Mouse (Mus musculus) midbrain, embryonic 12.5 days (tissue): Measurements from ENCODE around the gene Nckap5l. TPM values are rescaled to one million over a fixed set of nuclear protein-coding genes. Genes with fewer than 3 reads are reported as not detected.
"Not testable (repeated sequence)": the region's sequence is repeated elsewhere in the genome, so short reads cannot be mapped to it uniquely, and the experiment has no call there.

Experiments
- ATAC-seq: fragments of 200-750 bp; cut with Nextera tagmentation; 2 replicates; pipeline ENCODE4 v1.8.0; 2017; ENCODE audit warnings: low read depth, moderate TSS enrichment, moderate library complexity; ENCODE audit not compliant: low FRiP score
- H3K27ac ChIP-seq: fragments of 300-500 bp; sonication (generic); replicated peaks from 2 replicates; pipeline ENCODE4 v1.5.1; 2016; ENCODE audit warnings: mild to moderate bottlenecking
- H3K27me3 ChIP-seq: fragments of 300-500 bp; sonication (generic); 2 replicates; pipeline ENCODE4 v1.6.1; 2016; ENCODE audit warnings: mild to moderate bottlenecking
- H3K36me3 ChIP-seq: fragments of 300-500 bp; sonication (generic); 2 replicates; pipeline ENCODE4 v1.6.1; 2016
- H3K4me1 ChIP-seq: fragments of 300-500 bp; sonication (generic); 2 replicates; pipeline ENCODE4 v1.6.1; 2016
- H3K4me2 ChIP-seq: fragments of 300-500 bp; sonication (generic); replicated peaks from 2 replicates; pipeline ENCODE4 v1.6.1; 2016; ENCODE audit warnings: mild to moderate bottlenecking, moderate library complexity
- H3K4me3 ChIP-seq: fragments of 300-500 bp; sonication (generic); 2 replicates; pipeline ENCODE4 v1.5.1; 2016; ENCODE audit warnings: mild to moderate bottlenecking
- H3K9ac ChIP-seq: fragments of 300-500 bp; sonication (generic); replicated peaks from 2 replicates; pipeline ENCODE4 v1.6.1; 2016; ENCODE audit warnings: mild to moderate bottlenecking, moderate library complexity
- H3K9me3 ChIP-seq: fragments of 300-500 bp; sonication (generic); 2 replicates; pipeline ENCODE4 v1.6.1; 2016; ENCODE audit warnings: mild to moderate bottlenecking
- WGBS: fragments of 180-500 bp; shearing (Covaris S2); methylation state at CpG from one replicate; pipeline ENCODE4 v1.1.7; 2016; 5-methylcytosine and 5-hydroxymethylcytosine counted together
- polyA plus RNA-seq: library from polyadenylated mRNA; unstranded; fragments of >200 nt; fragmentation: Nextera tagmentation; extraction: Ambion mirVana; gene quantifications from 2 replicates; pipeline ENCODE4 v1.2.1, GENCODE M21; 2016

Gene Nckap5l
- polyA plus RNA-seq, 1 experiment from 2014 or later = 12.9 TPM

GRCm38 (mm10) chr15:99456963-99457605 is 464 bp downstream of the Nckap5l start:
- WGBS = under 1% methylated on average over 40 of the region's 43 CpGs

GRCm38 (mm10) chr15:99456338-99456962 is 1.1 kb downstream of the Nckap5l start:
- Histone ChIP-seq H3K36me3 (peaks cover under 1% of the 10 kb centered on the region; the same call in 1 of the 2 replicates), H3K4me2 (peak overlapping the region; percentile 87), H3K4me1 (peaks cover 49% of the 10 kb centered on the region), H3K9ac (peak overlapping the region; percentile 84), H3K27ac (peak overlapping the region; percentile 83), H3K4me3 (peak overlapping the region; percentile 77), H3K27me3 (no peaks in the 10 kb centered on the region), H3K9me3 (no peaks in the 10 kb centered on the region)
- ATAC-seq = no peak
- 21% methylated on average over 7 of the region's 7 CpGs for WGBS

More at GRCm38 (mm10) chr15:99456963-99457605, 464 bp downstream of the Nckap5l start:
- Histone ChIP-seq H3K4me2 (peak overlapping the region; percentile 87), H3K27me3 (no peaks in the 10 kb centered on the region), H3K4me3 (peak overlapping the region; percentile 77), H3K27ac (peak overlapping the region; percentile 83), H3K36me3 (no peaks in the 10 kb centered on the region; the same call in 1 of the 2 replicates), H3K9ac (peak overlapping the region; percentile 84), H3K9me3 (no peaks in the 10 kb centered on the region), H3K4me1 (peaks cover 49% of the 10 kb centered on the region)
- ATAC-seq = peak; percentile 77

GRCm38 (mm10) chr15:99455415-99455814 is 2.1 kb downstream of the Nckap5l start:
- Histone ChIP-seq H3K9ac (no peak overlapping the region), H3K4me3 (no peak overlapping the region)

GRCm38 (mm10) chr15:99454585-99455279 is 2.8 kb downstream of the Nckap5l start:
- 0 out of 2 replicates have a peak overlapping the region, but pooled peaks have one; percentile 10 for H3K27ac ChIP-seq
- no peaks in the 10 kb centered on the region for H3K27me3 ChIP-seq
- WGBS = 81% methylated on average over 7 of the region's 7 CpGs
- no peak overlapping the region for H3K9ac ChIP-seq
- no peak for ATAC-seq
- no peaks in the 10 kb centered on the region for H3K9me3 ChIP-seq
- peaks cover 2% of the 10 kb centered on the region; the same call in 1 of the 2 replicates for H3K36me3 ChIP-seq
- no peak overlapping the region for H3K4me3 ChIP-seq
- H3K4me2 ChIP-seq = no peak overlapping the region
- peaks cover 49% of the 10 kb centered on the region for H3K4me1 ChIP-seq

More at GRCm38 (mm10) chr15:99455415-99455814, 2.1 kb downstream of the Nckap5l start:
- H3K4me2 ChIP-seq = peak overlapping the region; percentile 87
- H3K36me3 ChIP-seq = peaks cover 2% of the 10 kb centered on the region; the same call in 1 of the 2 replicates
- no peaks in the 10 kb centered on the region for H3K9me3 ChIP-seq
- H3K27ac ChIP-seq = no peak overlapping the region
- no peaks in the 10 kb centered on the region for H3K27me3 ChIP-seq
- ATAC-seq = no peak
- H3K4me1 ChIP-seq = peaks cover 49% of the 10 kb centered on the region
- WGBS = 89% methylated on average over 3 of the region's 3 CpGs

- H3K4me2 ChIP-seq = no peak overlapping the region
- H3K4me3 ChIP-seq = no peak overlapping the region
- H3K27ac ChIP-seq = no peak overlapping the region
- no peak overlapping the region; the same call in 1 of the 2 replicates for H3K9ac ChIP-seq
- 76% methylated on average over 11 of the region's 11 CpGs for WGBS
- H3K27me3 ChIP-seq = no peaks in the 10 kb centered on the region
- H3K4me1 ChIP-seq = peaks cover 44% of the 10 kb centered on the region
- ATAC-seq = no peak
- H3K9me3 ChIP-seq = no peaks in the 10 kb centered on the region
- peaks cover 2% of the 10 kb centered on the region; the same call in 1 of the 2 replicates for H3K36me3 ChIP-seq
These were observed 4.2 kb downstream of the Nckap5l start for GRCm38 (mm10) chr15:99453153-99453900.

GRCm38 (mm10) chr15:99449751-99450280 is 7.7 kb downstream of the Nckap5l start:
- Histone ChIP-seq H3K4me2 (no peak overlapping the region), H3K27ac (no peak overlapping the region), H3K4me3 (no peak overlapping the region), H3K4me1 (peaks cover 19% of the 10 kb centered on the region), H3K9me3 (no peaks in the 10 kb centered on the region), H3K36me3 (peaks cover 2% of the 10 kb centered on the region; the same call in 1 of the 2 replicates), H3K27me3 (no peaks in the 10 kb centered on the region), H3K9ac (no peak overlapping the region)
- ATAC-seq = no peak
- WGBS = 92% methylated on average over 8 of the region's 8 CpGs

GRCm38 (mm10) chr15:99449131-99449750 is 8.3 kb downstream of the Nckap5l start:
- no peak overlapping the region for H3K4me2 ChIP-seq
- no peak overlapping the region for H3K4me3 ChIP-seq
- peaks cover 2% of the 10 kb centered on the region; the same call in 1 of the 2 replicates for H3K36me3 ChIP-seq
- peaks cover 15% of the 10 kb centered on the region; the same call in 1 of the 2 replicates for H3K4me1 ChIP-seq
- ATAC-seq = no peak
- H3K27me3 ChIP-seq = no peaks in the 10 kb centered on the region
- H3K9me3 ChIP-seq = no peaks in the 10 kb centered on the region
- H3K27ac ChIP-seq = no peak overlapping the region
- H3K9ac ChIP-seq = no peak overlapping the region
- 83% methylated on average over 9 of the region's 9 CpGs for WGBS

- WGBS = 93% methylated on average over 10 of the region's 10 CpGs
- ATAC-seq, H3K4me3 ChIP-seq: not testable (repeated sequence)
These were observed 11.4 kb downstream of the Nckap5l start for GRCm38 (mm10) chr15:99446136-99446535.

GRCm38 (mm10) chr15:99445567-99445966 is 12.0 kb downstream of the Nckap5l start:
- no peak overlapping the region for H3K4me2 ChIP-seq
- H3K9ac ChIP-seq = no peak overlapping the region
- H3K4me3 ChIP-seq = no peak overlapping the region
- peaks cover 12% of the 10 kb centered on the region for H3K4me1 ChIP-seq
- ATAC-seq = no peak
- H3K27me3 ChIP-seq = no peaks in the 10 kb centered on the region
- WGBS = 59% methylated on average over 6 of the region's 6 CpGs
- H3K27ac ChIP-seq = no peak overlapping the region; the same call in 1 of the 2 replicates
- H3K9me3 ChIP-seq = no peaks in the 10 kb centered on the region
- H3K36me3 ChIP-seq = peaks cover 3% of the 10 kb centered on the region

More at GRCm38 (mm10) chr15:99446136-99446535, 11.4 kb downstream of the Nckap5l start:
- not testable (repeated sequence) for H3K4me2 ChIP-seq, H3K4me1 ChIP-seq, H3K9ac ChIP-seq, H3K36me3 ChIP-seq, H3K27me3 ChIP-seq, H3K27ac ChIP-seq, H3K9me3 ChIP-seq

- no peak for ATAC-seq
- no peak overlapping the region for H3K27ac ChIP-seq
- no peaks in the 10 kb centered on the region for H3K27me3 ChIP-seq
- no peak overlapping the region for H3K4me2 ChIP-seq
- 90% methylated on average over 7 of the region's 7 CpGs for WGBS
- peaks cover 18% of the 10 kb centered on the region for H3K4me1 ChIP-seq
- no peak overlapping the region for H3K9ac ChIP-seq
- H3K9me3 ChIP-seq = no peaks in the 10 kb centered on the region
- peaks cover 14% of the 10 kb centered on the region for H3K36me3 ChIP-seq
- no peak overlapping the region for H3K4me3 ChIP-seq
These were observed 15.2 kb downstream of the Nckap5l start for GRCm38 (mm10) chr15:99442358-99442757.
